Mouse (Mus musculus): Measurements from ENCODE around the gene Stim2.

DNA sequence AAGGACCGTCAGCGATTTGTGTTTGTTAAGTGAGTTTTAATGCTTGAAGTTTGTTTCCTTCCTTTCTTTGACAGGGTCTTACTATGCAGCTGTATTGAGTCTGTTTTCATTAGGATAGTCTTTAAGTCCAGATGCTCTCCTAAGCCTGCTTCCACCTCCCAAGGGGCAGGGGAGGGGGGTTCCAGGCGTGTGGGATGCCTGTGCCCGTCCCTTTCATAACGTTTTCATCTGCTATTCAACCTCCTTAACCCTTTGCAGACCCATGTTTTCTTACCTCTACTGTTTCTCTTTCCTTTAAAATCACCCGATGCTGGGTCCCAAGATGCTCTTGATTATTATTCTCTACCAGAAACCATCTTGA lies 7.5 kb downstream of the Stim2 start:
- TF ChIP-seq CTCF (IDR thresholded peaks at IDR 0.05; ENCODE audit: insufficient read depth, low read depth, low read length): no peak
- TF ChIP-seq POLR2A (IDR thresholded peaks at IDR 0.05; ENCODE audit: insufficient read depth, low read depth, low read length): no peak

All from olfactory bulb, adult 2 months (tissue).